Mouse (Mus musculus) retina, postnatal 1 day (tissue): ENCODE results near the gene Ttc7.
"Not testable (repeated sequence)": the region's sequence is repeated elsewhere in the genome, so short reads cannot be mapped to it uniquely, and the experiment has no call there.

Experiments used
- DNase-seq: peaks from one replicate; pipeline ENCODE4 v3.0.0-alpha.2; 2012

Gene Ttc7

GRCm38 (mm10) chr17:87286481-87287143 is 3.9 kb downstream of the Ttc7 start:
- DNase-seq, result no peak

- DNase-seq, result no peak
These were observed 4.6 kb downstream of the Ttc7 start for GRCm38 (mm10) chr17:87287197-87287777.

- DNase-seq, result no peak
These were observed 5.4 kb downstream of the Ttc7 start for GRCm38 (mm10) chr17:87288131-87288530.

- DNase-seq, result no peak
These were observed 6.7 kb downstream of the Ttc7 start for GRCm38 (mm10) chr17:87289367-87289766.

GRCm38 (mm10) chr17:87291037-87291436 is 8.4 kb downstream of the Ttc7 start:
- DNase-seq, result no peak

GRCm38 (mm10) chr17:87291782-87292181 is 9.1 kb downstream of the Ttc7 start:
- DNase-seq, result no peak

- DNase-seq, result no peak
These were observed 10.4 kb downstream of the Ttc7 start for GRCm38 (mm10) chr17:87293125-87293524.

- no peak for DNase-seq
These were observed 13.1 kb downstream of the Ttc7 start for GRCm38 (mm10) chr17:87295738-87296137.

- DNase-seq, result not testable (repeated sequence)
These were observed 14.0 kb downstream of the Ttc7 start for GRCm38 (mm10) chr17:87296701-87297100.

- DNase-seq, result no peak
These were observed 16.3 kb downstream of the Ttc7 start for GRCm38 (mm10) chr17:87298944-87299343.

GRCm38 (mm10) chr17:87300340-87300739 is 17.7 kb downstream of the Ttc7 start:
- DNase-seq, result no peak

GRCm38 (mm10) chr17:87301607-87302006 is 18.9 kb downstream of the Ttc7 start:
- DNase-seq, result not testable (repeated sequence)

- no peak for DNase-seq
These were observed 19.5 kb downstream of the Ttc7 start for GRCm38 (mm10) chr17:87302014-87302794.

- DNase-seq, result no peak
These were observed 21.6 kb downstream of the Ttc7 start for GRCm38 (mm10) chr17:87304151-87304894.

- DNase-seq, result no peak
These were observed 22.4 kb downstream of the Ttc7 start for GRCm38 (mm10) chr17:87305065-87305464.

- no peak for DNase-seq
These were observed 24.1 kb downstream of the Ttc7 start for GRCm38 (mm10) chr17:87306746-87307145.

- DNase-seq, result no peak
These were observed 26.5 kb downstream of the Ttc7 start for GRCm38 (mm10) chr17:87309073-87309788.

GRCm38 (mm10) chr17:87310497-87310896 is 27.8 kb downstream of the Ttc7 start:
- no peak for DNase-seq

GRCm38 (mm10) chr17:87312351-87312750 is 29.7 kb downstream of the Ttc7 start:
- peak; percentile 66 for DNase-seq

GRCm38 (mm10) chr17:87312924-87313870 is 30.5 kb downstream of the Ttc7 start:
- peak; percentile 39 for DNase-seq

GRCm38 (mm10) chr17:87314121-87314520 is 31.4 kb downstream of the Ttc7 start:
- DNase-seq, result no peak
